Mouse (Mus musculus) kidney, adult 11 months (tissue): ENCODE results near the gene Fam207a.
A peak's percentile ranks its signal among the peaks of the same experiment; 100 is the strongest.

Experiments used
- DNase-seq: peaks from one replicate; pipeline ENCODE4 v3.0.0; 2022

The Fam207a gene

GRCm38 (mm10) chr10:77531026-77532019 lies 15.7 kb upstream of the Fam207a start:
- DNase-seq, result no peak

GRCm38 (mm10) chr10:77530140-77530539 lies 14.6 kb upstream of the Fam207a start, which contains the start of gene Itgb2:
Itgb2 (plus strand) TSS chr10:77530252.
- DNase-seq, result no peak

GRCm38 (mm10) chr10:77528634-77529033 lies 13.0 kb upstream of the Fam207a start:
- DNase-seq, result no peak

- DNase-seq, result no peak
These were observed 10.9 kb upstream of the Fam207a start for GRCm38 (mm10) chr10:77526488-77526887.

GRCm38 (mm10) chr10:77523321-77523720 lies 7.7 kb upstream of the Fam207a start:
- DNase-seq, result peak; percentile 53

GRCm38 (mm10) chr10:77522746-77523145 lies 7.2 kb upstream of the Fam207a start:
- DNase-seq, result no peak

- DNase-seq, result no peak
These were observed 6.6 kb upstream of the Fam207a start for GRCm38 (mm10) chr10:77522021-77522731.

GRCm38 (mm10) chr10:77520497-77520896 lies 4.9 kb upstream of the Fam207a start:
- DNase-seq, result no peak

- DNase-seq, result no peak
These were observed 3.6 kb upstream of the Fam207a start for GRCm38 (mm10) chr10:77519191-77519590.

GRCm38 (mm10) chr10:77517801-77518200 lies 2.2 kb upstream of the Fam207a start:
- peak; percentile 82 for DNase-seq

- DNase-seq, result no peak
These were observed 1.6 kb upstream of the Fam207a start for GRCm38 (mm10) chr10:77517066-77517620.

- DNase-seq, result peak; percentile 61
These were observed 880 bp upstream of the Fam207a start for GRCm38 (mm10) chr10:77516379-77516951.

- peak; percentile 57 for DNase-seq
These were observed 5.2 kb downstream of the Fam207a start for GRCm38 (mm10) chr10:77510225-77510982.

GRCm38 (mm10) chr10:77509403-77510187 lies 6.0 kb downstream of the Fam207a start:
- peak; percentile 86 for DNase-seq

GRCm38 (mm10) chr10:77508744-77509143 lies 6.8 kb downstream of the Fam207a start:
- no peak for DNase-seq

- DNase-seq, result no peak
These were observed 7.8 kb downstream of the Fam207a start for GRCm38 (mm10) chr10:77507779-77508178.

GRCm38 (mm10) chr10:77506961-77507577 lies 8.5 kb downstream of the Fam207a start:
- DNase-seq, result peak; percentile 84

GRCm38 (mm10) chr10:77506526-77506925 lies 9.1 kb downstream of the Fam207a start:
- peak; percentile 78 for DNase-seq

- DNase-seq, result peak; percentile 36
These were observed 11.4 kb downstream of the Fam207a start for GRCm38 (mm10) chr10:77504143-77504542.

GRCm38 (mm10) chr10:77502967-77503922 lies 12.3 kb downstream of the Fam207a start:
- DNase-seq, result no peak
